Mouse (Mus musculus) forebrain, embryonic 10.5 days (tissue): ENCODE data around the gene Elmo3. TPM values are rescaled to one million over a fixed set of nuclear protein-coding genes. Genes with fewer than 3 reads are reported as not detected.

Experiments
- DNase-seq: peaks from one replicate; pipeline ENCODE4 v3.0.0-alpha.2; 2017; ENCODE audit warnings: low spot score; ENCODE audit errors: extremely low spot score
- H3K27ac ChIP-seq: fragments of 300-500 bp; sonication (generic); 2 replicates; pipeline ENCODE4 v1.5.1; 2016; ENCODE audit warnings: mild to moderate bottlenecking
- H3K27me3 ChIP-seq: fragments of 300-500 bp; sonication (generic); 2 replicates; pipeline ENCODE4 v1.6.1; 2016; ENCODE audit warnings: mild to moderate bottlenecking; ENCODE audit not compliant: poor library complexity, severe bottlenecking
- H3K36me3 ChIP-seq: fragments of 300-500 bp; sonication (generic); replicated peaks from 2 replicates; pipeline ENCODE4 v1.6.1; 2016; ENCODE audit warnings: mild to moderate bottlenecking, moderate library complexity
- H3K4me1 ChIP-seq: fragments of 300-500 bp; sonication (generic); 2 replicates; pipeline ENCODE4 v1.6.1; 2016
- H3K4me3 ChIP-seq: fragments of 300-500 bp; sonication (generic); 2 replicates; pipeline ENCODE4 v1.5.1; 2016; ENCODE audit warnings: mild to moderate bottlenecking, moderate library complexity
- H3K9me3 ChIP-seq: fragments of 300-500 bp; sonication (generic); 2 replicates; pipeline ENCODE4 v1.6.1; 2016; ENCODE audit warnings: mild to moderate bottlenecking, moderate library complexity
- WGBS: fragments of 180-500 bp; shearing (Covaris S2); methylation state at CpG from one replicate; pipeline ENCODE4 v1.1.7; 2016; 5-methylcytosine and 5-hydroxymethylcytosine counted together
- polyA plus RNA-seq: library from polyadenylated mRNA; unstranded; fragments of >200 nt; fragmentation: Nextera tagmentation; extraction: Ambion mirVana; gene quantifications from 2 replicates; pipeline ENCODE4 v1.2.1, GENCODE M21; 2016

Gene Elmo3
- polyA plus RNA-seq, 1 experiment from 2014 or later, result 1.8 TPM

- peak overlapping the region; percentile 57 for H3K4me3 ChIP-seq
- DNase-seq, result peak; percentile 71
- H3K4me1 ChIP-seq, result peaks cover 59% of the 10 kb centered on the region
- no peak overlapping the region for H3K27ac ChIP-seq
- no peaks in the 10 kb centered on the region for H3K36me3 ChIP-seq
- peaks cover 100% of the 10 kb centered on the region for H3K27me3 ChIP-seq
- WGBS, result under 1% methylated on average over 65 of the region's 65 CpGs
- H3K9me3 ChIP-seq, result peaks cover 5% of the 10 kb centered on the region
These were observed 36.9 kb upstream of the Elmo3 start for GRCm38 (mm10) chr8:105268342-105269074.

GRCm38 (mm10) chr8:105269075-105269458 lies 36.3 kb upstream of the Elmo3 start:
- DNase-seq, result no peak
- Histone ChIP-seq H3K36me3 (no peaks in the 10 kb centered on the region), H3K4me1 (peaks cover 55% of the 10 kb centered on the region), H3K27me3 (peaks cover 100% of the 10 kb centered on the region), H3K9me3 (peaks cover 5% of the 10 kb centered on the region), H3K27ac (no peak overlapping the region), H3K4me3 (peak overlapping the region; percentile 57)
- WGBS, result under 1% methylated on average over 10 of the region's 10 CpGs

GRCm38 (mm10) chr8:105269461-105269947 lies 35.9 kb upstream of the Elmo3 start, which contains the start of gene Hsf4:
Gene Hsf4 (plus strand): TSS chr8:105269801.
- under 1% methylated on average over 42 of the region's 42 CpGs for WGBS

GRCm38 (mm10) chr8:105270101-105270915 lies 35.1 kb upstream of the Elmo3 start:
- Histone ChIP-seq H3K9me3 (peaks cover 5% of the 10 kb centered on the region), H3K4me1 (peaks cover 44% of the 10 kb centered on the region), H3K4me3 (peak overlapping the region; percentile 57), H3K27ac (no peak overlapping the region), H3K27me3 (peaks cover 100% of the 10 kb centered on the region), H3K36me3 (no peaks in the 10 kb centered on the region)
- no peak for DNase-seq
- 2% methylated on average over 39 of the region's 39 CpGs for WGBS

More at GRCm38 (mm10) chr8:105269461-105269947, 35.9 kb upstream of the Elmo3 start, which contains the start of gene Hsf4:
- peaks cover 51% of the 10 kb centered on the region for H3K4me1 ChIP-seq
- no peaks in the 10 kb centered on the region for H3K36me3 ChIP-seq
- DNase-seq, result no peak
- H3K27ac ChIP-seq, result no peak within 1 kb of the TSS
- peaks cover 100% of the 10 kb centered on the region for H3K27me3 ChIP-seq
- H3K9me3 ChIP-seq, result peaks cover 5% of the 10 kb centered on the region
- H3K4me3 ChIP-seq, result peak within 1 kb of the TSS; percentile 57

- WGBS, result under 1% methylated on average over 11 of the region's 11 CpGs
- H3K4me1 ChIP-seq, result peaks cover 49% of the 10 kb centered on the region
- peaks cover 5% of the 10 kb centered on the region for H3K9me3 ChIP-seq
- H3K36me3 ChIP-seq, result no peaks in the 10 kb centered on the region
- no peak overlapping the region for H3K27ac ChIP-seq
- no peak for DNase-seq
- H3K27me3 ChIP-seq, result peaks cover 100% of the 10 kb centered on the region
- peak overlapping the region; percentile 27; the same call in 1 of the 2 replicates for H3K4me3 ChIP-seq
These were observed 34.5 kb upstream of the Elmo3 start for GRCm38 (mm10) chr8:105270916-105271186.

- Histone ChIP-seq H3K4me3 (no peak overlapping the region), H3K4me1 (peaks cover 44% of the 10 kb centered on the region), H3K27ac (no peak overlapping the region), H3K36me3 (no peaks in the 10 kb centered on the region; the same call in 1 of the 2 replicates), H3K9me3 (no peaks in the 10 kb centered on the region), H3K27me3 (peaks cover 100% of the 10 kb centered on the region)
- DNase-seq, result no peak
- WGBS, result 6% methylated on average over 11 of the region's 11 CpGs
These were observed 30.0 kb upstream of the Elmo3 start for GRCm38 (mm10) chr8:105275387-105275786.

- peaks cover 39% of the 10 kb centered on the region for H3K4me1 ChIP-seq
- peaks cover 100% of the 10 kb centered on the region for H3K27me3 ChIP-seq
- 4% methylated on average over 10 of the region's 10 CpGs for WGBS
- peak within 1 kb of the TSS; percentile 55 for H3K4me3 ChIP-seq
- peak within 1 kb of the TSS; percentile 44; the same call in 1 of the 2 replicates for H3K27ac ChIP-seq
- H3K9me3 ChIP-seq, result no peaks in the 10 kb centered on the region
- no peaks in the 10 kb centered on the region; the same call in 1 of the 2 replicates for H3K36me3 ChIP-seq
- no peak for DNase-seq
These were observed 29.6 kb upstream of the Elmo3 start, which contains the start of gene Nol3 for GRCm38 (mm10) chr8:105275840-105276239. Gene Nol3 (plus strand): TSS chr8:105276140.

GRCm38 (mm10) chr8:105276292-105277120 lies 28.9 kb upstream of the Elmo3 start:
- WGBS, result 4% methylated on average over 30 of the region's 30 CpGs
- peak overlapping the region; percentile 44; the same call in 1 of the 2 replicates for H3K27ac ChIP-seq
- DNase-seq, result peak; percentile 54

GRCm38 (mm10) chr8:105278911-105279334 lies 26.5 kb upstream of the Elmo3 start:
- no peak for DNase-seq
- 2% methylated on average over 28 of the region's 28 CpGs for WGBS
- H3K4me3 ChIP-seq, result peak overlapping the region; percentile 39

More at GRCm38 (mm10) chr8:105276292-105277120, 28.9 kb upstream of the Elmo3 start:
- Histone ChIP-seq H3K4me1 (peaks cover 34% of the 10 kb centered on the region), H3K9me3 (no peaks in the 10 kb centered on the region), H3K4me3 (peak overlapping the region; percentile 55), H3K36me3 (peaks cover 2% of the 10 kb centered on the region), H3K27me3 (peaks cover 100% of the 10 kb centered on the region)

GRCm38 (mm10) chr8:105280567-105280966 lies 24.8 kb upstream of the Elmo3 start:
- no peaks in the 10 kb centered on the region for H3K9me3 ChIP-seq
- H3K4me3 ChIP-seq, result no peak overlapping the region
- no peak for DNase-seq
- H3K36me3 ChIP-seq, result peaks cover 38% of the 10 kb centered on the region
- no peak overlapping the region for H3K27ac ChIP-seq
- 67% methylated on average over 3 of the region's 3 CpGs for WGBS
- peaks cover 32% of the 10 kb centered on the region for H3K4me1 ChIP-seq
- peaks cover 98% of the 10 kb centered on the region for H3K27me3 ChIP-seq

More at GRCm38 (mm10) chr8:105278911-105279334, 26.5 kb upstream of the Elmo3 start:
- Histone ChIP-seq H3K4me1 (peaks cover 36% of the 10 kb centered on the region), H3K27ac (no peak overlapping the region), H3K36me3 (peaks cover 25% of the 10 kb centered on the region), H3K27me3 (peaks cover 100% of the 10 kb centered on the region), H3K9me3 (no peaks in the 10 kb centered on the region)

- Histone ChIP-seq H3K4me3 (no peak overlapping the region), H3K9me3 (no peaks in the 10 kb centered on the region), H3K36me3 (peaks cover 40% of the 10 kb centered on the region), H3K27ac (no peak overlapping the region), H3K4me1 (peaks cover 19% of the 10 kb centered on the region), H3K27me3 (peaks cover 92% of the 10 kb centered on the region)
- DNase-seq, result no peak
- 89% methylated on average over 12 of the region's 12 CpGs for WGBS
These were observed 23.6 kb upstream of the Elmo3 start for GRCm38 (mm10) chr8:105281821-105282220.

- Histone ChIP-seq H3K36me3 (peaks cover 40% of the 10 kb centered on the region), H3K4me1 (peaks cover 17% of the 10 kb centered on the region), H3K27me3 (peaks cover 88% of the 10 kb centered on the region), H3K27ac (no peak overlapping the region), H3K9me3 (no peaks in the 10 kb centered on the region), H3K4me3 (no peak overlapping the region)
- WGBS, result 92% methylated on average over 4 of the region's 4 CpGs
- DNase-seq, result no peak
These were observed 23.2 kb upstream of the Elmo3 start for GRCm38 (mm10) chr8:105282239-105282638.
